Mouse (Mus musculus): Measurements from ENCODE around the gene Acsbg2. TPM values are rescaled to one million over a fixed set of nuclear protein-coding genes. Genes with fewer than 3 reads are reported as not detected.
"Not testable (repeated sequence)": the region's sequence is repeated elsewhere in the genome, so short reads cannot be mapped to it uniquely, and the experiment has no call there.

The Acsbg2 gene
- total RNA-seq (2021): not detected

GRCm38 (mm10) chr17:56874237-56874636 is at the start of gene Acsbg2:
Gene Acsbg2, minus strand, starts transcription at chr17:56874447.
- intact Hi-C loops (cut with DNase I): no loop called here

GRCm38 (mm10) chr17:56919725-56920124 is 45.5 kb upstream of the Acsbg2 start:
- no peak for DNase-seq
- intact Hi-C loops (cut with DNase I): no loop called here

More at GRCm38 (mm10) chr17:56874237-56874636, at the start of gene Acsbg2:
- no peak for DNase-seq

GRCm38 (mm10) chr17:56917166-56917565 is 42.9 kb upstream of the Acsbg2 start:
- no peak for DNase-seq

DNA sequence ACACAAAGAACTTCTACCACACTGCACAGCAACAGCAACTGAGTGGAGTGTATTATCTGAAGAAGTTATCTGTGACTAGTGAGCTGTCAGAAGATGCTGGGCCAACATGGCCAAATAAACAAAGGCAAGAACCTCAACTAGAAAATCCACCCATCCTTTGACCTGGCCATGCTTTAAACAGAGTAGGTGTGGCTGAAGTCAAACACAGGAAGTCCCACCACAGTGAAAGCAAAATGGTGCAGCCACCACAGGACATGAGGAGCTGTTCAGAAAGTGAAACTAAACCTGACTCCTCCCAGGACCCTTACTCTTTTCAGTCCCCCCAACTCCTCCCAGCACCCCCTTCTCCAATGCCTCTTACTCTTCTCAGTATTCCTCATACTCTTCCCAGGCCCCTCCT is 39.2 kb upstream of the Acsbg2 start:
- intact Hi-C loops (cut with DNase I): no loop called here

More at GRCm38 (mm10) chr17:56917166-56917565, 42.9 kb upstream of the Acsbg2 start:
- intact Hi-C loops (cut with DNase I): no loop called here

GRCm38 (mm10) chr17:56913023-56913422 is 38.8 kb upstream of the Acsbg2 start:
- no peak for DNase-seq
- intact Hi-C loops (cut with DNase I): no loop called here

More for the DNA sequence above, 39.2 kb upstream of the Acsbg2 start:
- no peak for DNase-seq

GRCm38 (mm10) chr17:56909764-56910163 is 35.5 kb upstream of the Acsbg2 start:
- DNase-seq; intact Hi-C loops (cut with DNase I): not testable (repeated sequence)

DNA sequence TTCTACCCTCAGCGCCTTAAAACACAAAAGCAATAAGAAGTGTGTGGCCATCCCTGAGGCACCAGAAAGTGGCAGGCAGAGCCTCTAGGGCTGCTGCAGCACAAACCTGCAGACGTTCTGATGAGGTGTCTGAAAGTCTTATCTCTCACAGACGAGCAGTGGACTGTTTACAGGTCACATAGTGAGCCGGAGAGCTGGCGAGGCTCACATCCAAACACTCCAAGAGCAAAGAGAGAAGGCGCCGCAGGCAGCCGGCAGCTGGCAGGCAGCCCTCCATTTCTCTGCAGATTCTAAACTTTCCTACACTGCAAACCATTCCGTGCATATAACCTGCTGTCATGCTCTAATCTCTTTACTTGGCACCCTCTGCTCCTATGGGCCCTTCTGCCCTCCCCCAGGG is 33.6 kb upstream of the Acsbg2 start:
- intact Hi-C loops (cut with DNase I): no loop called here
- DNase-seq: peak; percentile 41 to 61

- DNase-seq: no peak
- intact Hi-C loops (cut with DNase I): no loop called here
Measured at GRCm38 (mm10) chr17:56907096-56907495, 32.8 kb upstream of the Acsbg2 start.

DNA sequence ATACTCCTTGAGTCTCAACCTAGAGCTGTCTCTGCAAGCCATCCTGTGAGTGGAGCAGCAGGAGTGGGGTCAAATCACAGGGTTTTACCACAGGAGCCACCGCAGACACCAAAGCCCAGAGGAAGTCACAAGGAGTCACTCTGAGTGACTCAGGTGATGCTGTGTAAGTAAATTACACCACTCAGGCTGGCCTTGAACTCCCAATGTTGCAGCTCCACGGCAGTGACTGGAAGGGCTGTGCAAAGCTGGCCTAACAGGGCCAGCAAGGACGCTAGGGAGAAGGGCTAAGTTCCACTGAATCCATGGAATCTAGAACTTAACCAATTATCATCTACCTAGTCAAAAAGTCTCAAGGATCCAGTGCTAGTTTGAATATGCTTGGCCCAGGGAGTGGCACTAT is 31.9 kb upstream of the Acsbg2 start:
- intact Hi-C loops (cut with DNase I): no loop called here
- no peak for DNase-seq

DNA sequence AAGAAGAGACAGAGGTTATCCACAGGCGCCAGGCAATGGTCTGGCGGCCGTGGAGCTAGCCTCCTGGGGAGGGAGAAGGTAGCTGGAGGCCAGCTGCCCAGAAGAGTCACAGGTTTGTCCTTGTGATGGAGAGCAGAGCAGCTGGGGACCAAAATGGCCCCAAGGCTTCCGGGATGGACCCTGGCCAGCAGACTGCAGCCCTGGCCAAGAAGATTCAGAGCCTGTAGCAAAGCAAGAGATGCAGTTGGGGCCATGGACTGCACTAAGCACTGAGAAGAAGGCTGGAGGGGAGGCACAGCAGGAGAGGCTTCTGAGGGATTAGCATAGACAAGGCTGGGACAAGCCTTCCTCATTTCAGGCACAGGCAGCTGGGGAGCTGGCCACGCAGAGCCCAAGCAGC is 28.5 kb upstream of the Acsbg2 start:
- DNase-seq: no peak
- intact Hi-C loops (cut with DNase I): no loop called here

- intact Hi-C loops (cut with DNase I): loop anchor here (1.0 to 5.0 kb wide), 3 partner anchors 40 to 89 kb away; partner anchors contain the start of gene Mllt1
- DNase-seq: peak; percentile 85 to 91
Measured at GRCm38 (mm10) chr17:56897630-56898195, 23.5 kb upstream of the Acsbg2 start.

GRCm38 (mm10) chr17:56896513-56897129 is 22.4 kb upstream of the Acsbg2 start:
- intact Hi-C loops (cut with DNase I): loop anchor here (1.0 to 5.0 kb wide), 3 partner anchors 41 to 88 kb away; partner anchors contain the start of gene Mllt1
- DNase-seq: no peak

GRCm38 (mm10) chr17:56895368-56895918 is 21.2 kb upstream of the Acsbg2 start:
- DNase-seq: no peak
- intact Hi-C loops (cut with DNase I): loop anchor here (5.0 kb wide), 1 partner anchor 42 kb away; the partner anchor contains the start of gene Mllt1

- DNase-seq: no peak
- intact Hi-C loops (cut with DNase I): no loop called here
Measured at GRCm38 (mm10) chr17:56890018-56890417, 15.8 kb upstream of the Acsbg2 start.

- intact Hi-C loops (cut with DNase I): no loop called here
- no peak for DNase-seq
Measured at GRCm38 (mm10) chr17:56888050-56888449, 13.8 kb upstream of the Acsbg2 start.

- intact Hi-C loops (cut with DNase I): no loop called here
- DNase-seq: no peak
Measured at GRCm38 (mm10) chr17:56884809-56885208, 10.6 kb upstream of the Acsbg2 start.

DNA sequence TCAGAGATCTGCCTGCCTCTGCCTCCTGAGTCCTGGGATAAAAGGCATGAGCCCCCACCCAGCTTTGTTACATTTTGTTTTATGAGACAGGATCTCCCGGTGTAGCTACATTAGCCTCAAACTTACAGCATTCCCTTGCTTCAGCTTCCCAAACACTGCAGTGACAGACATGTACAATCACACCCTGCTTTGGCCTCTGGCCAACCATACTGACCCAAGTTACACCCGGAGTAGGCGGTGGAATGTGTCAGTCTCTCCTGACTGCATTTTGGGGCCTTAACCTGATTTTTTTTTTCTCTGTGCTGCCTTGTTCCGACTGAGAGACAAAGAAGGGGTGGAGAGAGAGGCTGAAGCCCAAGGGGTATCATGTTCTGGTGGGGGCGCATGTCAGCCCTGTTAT is 10.1 kb upstream of the Acsbg2 start:
- peak; percentile 54 to 59 for DNase-seq
- intact Hi-C loops (cut with DNase I): no loop called here

DNA sequence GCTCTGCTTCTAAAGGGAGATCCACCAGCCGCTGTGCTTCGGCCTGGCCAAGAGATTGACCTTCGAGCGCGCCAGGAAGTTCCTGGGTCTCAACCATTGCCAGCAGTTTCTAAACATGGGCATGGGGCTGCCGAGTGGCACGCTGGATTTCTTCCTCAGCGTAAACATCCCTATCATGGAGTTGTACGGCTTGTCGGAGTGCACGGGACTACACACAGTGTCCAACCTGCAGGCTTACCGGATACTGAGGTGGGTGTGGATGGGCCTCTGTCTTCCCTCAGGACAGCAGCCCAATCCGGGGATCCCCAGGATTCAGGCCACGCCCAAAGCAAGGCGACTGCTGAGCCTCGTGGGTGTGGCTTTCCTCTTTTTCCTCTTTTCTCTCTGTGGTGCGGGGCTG is 9.4 kb upstream of the Acsbg2 start:
- intact Hi-C loops (cut with DNase I): no loop called here
- peak; percentile 50 to 63 for DNase-seq

DNA sequence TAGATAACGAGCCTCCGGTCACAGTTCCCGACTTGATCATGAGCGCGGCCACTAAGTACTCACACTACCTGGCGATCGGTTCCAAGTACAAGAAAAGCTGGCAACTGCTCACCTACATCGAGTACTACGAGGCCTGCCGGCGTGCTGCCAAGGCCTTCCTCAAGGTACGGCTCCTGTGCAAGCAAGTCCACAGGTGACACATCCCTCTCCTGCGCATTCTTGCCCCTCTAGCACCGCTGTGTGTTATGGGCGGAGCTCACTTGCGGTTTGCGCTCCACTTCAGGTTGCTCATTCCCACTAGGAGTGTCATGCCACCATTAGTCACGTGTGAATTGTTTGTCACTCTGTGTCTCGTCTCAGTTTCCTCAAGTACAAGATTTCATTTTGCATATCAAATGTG is 3.2 kb upstream of the Acsbg2 start:
- intact Hi-C loops (cut with DNase I): no loop called here
- no peak for DNase-seq

GRCm38 (mm10) chr17:56876981-56877380 is 2.7 kb upstream of the Acsbg2 start:
- intact Hi-C loops (cut with DNase I): no loop called here
- DNase-seq: no peak

- DNase-seq: no peak
- intact Hi-C loops (cut with DNase I): no loop called here
Measured at GRCm38 (mm10) chr17:56876465-56876864, 2.2 kb upstream of the Acsbg2 start.
